Mouse (Mus musculus) monocyte, adult 2 months (primary cell): Measurements from ENCODE around the gene Pds5a.
A peak's percentile ranks its signal among the peaks of the same experiment; 100 is the strongest.
"Not testable (repeated sequence)": the region's sequence is repeated elsewhere in the genome, so short reads cannot be mapped to it uniquely, and the experiment has no call there.

ENCODE experiments used
- DNase-seq, 2 experiments: peaks; one replicate each; pipeline ENCODE4 v3.0.0; 2022; ENCODE audit warnings: low spot score in 2 of 2, low read depth in 1 of 2

Gene Pds5a

GRCm38 (mm10) chr5:65697836-65698758 is at the start of gene Pds5a:
TSS of gene Pds5a (minus strand) at chr5:65698273.
- peak; percentile 69 to 70 for DNase-seq

- no peak for DNase-seq
Observed at GRCm38 (mm10) chr5:65746908-65747307, 48.8 kb upstream of the Pds5a start.

GRCm38 (mm10) chr5:65739366-65739765 is 41.3 kb upstream of the Pds5a start:
- DNase-seq, result no peak

- DNase-seq, result no peak
Observed at GRCm38 (mm10) chr5:65735601-65736000, 37.5 kb upstream of the Pds5a start.

GRCm38 (mm10) chr5:65731173-65732007 is 33.3 kb upstream of the Pds5a start:
- DNase-seq, result no peak

- peak; percentile 7 to 61 for DNase-seq
Observed at GRCm38 (mm10) chr5:65724311-65725054, 26.4 kb upstream of the Pds5a start.

- no peak for DNase-seq
Observed at GRCm38 (mm10) chr5:65718368-65718767, 20.3 kb upstream of the Pds5a start.

- not testable (repeated sequence) for DNase-seq
Observed at GRCm38 (mm10) chr5:65717903-65718211, 19.8 kb upstream of the Pds5a start.

GRCm38 (mm10) chr5:65717063-65717902 is 19.2 kb upstream of the Pds5a start:
- DNase-seq, result no peak

- DNase-seq, result no peak
Observed at GRCm38 (mm10) chr5:65715084-65715483, 17.0 kb upstream of the Pds5a start.

- DNase-seq, result no peak
Observed at GRCm38 (mm10) chr5:65711463-65711862, 13.4 kb upstream of the Pds5a start.

- DNase-seq, result no peak
Observed at GRCm38 (mm10) chr5:65710267-65710666, 12.2 kb upstream of the Pds5a start.

GRCm38 (mm10) chr5:65706979-65707378 is 8.9 kb upstream of the Pds5a start:
- no peak for DNase-seq

GRCm38 (mm10) chr5:65706171-65706570 is 8.1 kb upstream of the Pds5a start:
- no peak for DNase-seq

- no peak for DNase-seq
Observed at GRCm38 (mm10) chr5:65704765-65705678, 6.9 kb upstream of the Pds5a start.

GRCm38 (mm10) chr5:65703261-65703660 is 5.2 kb upstream of the Pds5a start:
- DNase-seq, result no peak

- no peak for DNase-seq
Observed at GRCm38 (mm10) chr5:65700102-65700501, 2.0 kb upstream of the Pds5a start.

- no peak for DNase-seq
Observed at GRCm38 (mm10) chr5:65699146-65699545, 1.1 kb upstream of the Pds5a start.

- no peak for DNase-seq
Observed at GRCm38 (mm10) chr5:65698759-65699136, 675 bp upstream of the Pds5a start.

- peak in 1 of 2 experiments; percentile 19 for DNase-seq
Observed at GRCm38 (mm10) chr5:65697486-65697835, 612 bp downstream of the Pds5a start.
